Mouse (Mus musculus) cerebellum, adult 2 months (tissue): ENCODE data around the gene Mstn.

ENCODE experiments used
- CTCF ChIP-seq: fragments of 200-500 bp; IDR thresholded peaks from 2 replicates; pipeline ENCODE4 v1.5.1; 2011; ENCODE audit warnings: low read depth, mild to moderate bottlenecking, control low read depth, low read length, moderate library complexity, borderline replicate concordance; ENCODE audit not compliant: insufficient read depth
- POLR2A ChIP-seq: fragments of 200-500 bp; IDR thresholded peaks from 2 replicates; pipeline ENCODE4 v1.6.1; 2011; ENCODE audit warnings: low read length, control low read depth, borderline replicate concordance; ENCODE audit not compliant: insufficient read depth

- no peak for TF ChIP-seq CTCF
- TF ChIP-seq POLR2A: no peak
These were observed 23.8 kb downstream of the Mstn start for GRCm38 (mm10) chr1:53085256-53085655.
